9 mouse cellular contexts compared by ENCODE assay signal in the genomic region with DNA sequence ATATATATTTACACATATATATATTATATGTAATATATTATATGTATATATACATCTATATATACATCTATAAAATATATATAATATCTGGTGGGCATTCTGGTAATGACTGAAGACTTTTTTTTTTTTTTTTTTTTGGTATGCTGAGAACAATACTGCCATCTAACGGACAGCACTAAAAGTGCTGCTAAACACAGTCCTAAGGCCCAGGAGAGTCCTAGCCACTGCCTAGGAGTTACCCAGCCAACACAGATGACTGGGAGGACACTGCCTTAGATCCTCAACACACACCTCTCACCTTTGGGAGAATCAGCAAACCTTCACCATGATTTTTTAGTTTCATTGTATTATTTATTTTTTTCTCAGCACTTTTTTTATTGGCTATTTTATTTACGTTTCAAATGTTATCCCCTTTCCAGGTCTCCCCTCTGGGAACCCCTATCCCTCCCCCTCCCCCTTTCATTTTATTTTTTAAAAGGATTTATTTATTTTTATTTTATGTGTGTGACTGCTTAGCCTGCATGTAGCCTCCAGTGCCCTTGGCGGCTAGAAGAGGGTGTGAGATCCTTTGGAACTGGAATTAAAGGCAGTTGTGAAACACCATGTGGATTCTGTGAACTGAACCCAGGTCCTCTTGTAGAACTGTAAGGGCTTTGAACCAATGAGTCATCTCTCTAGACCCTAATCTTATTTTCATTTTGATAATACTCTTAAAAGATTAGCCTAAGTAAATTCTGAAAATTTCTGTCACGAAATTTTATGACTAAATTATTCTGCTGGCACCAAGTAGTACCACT. TPM values are rescaled to one million over a fixed set of nuclear protein-coding genes. Genes with fewer than 3 reads are reported as not detected.
DNase-seq lines count a peak whose midpoint lies in the region; ATAC-seq lines count a peak whose summit lies in the region.
"Had no signal": no experiment of that assay in that cellular context is flagged by ENCODE, and none has a peak within 500 bp of the region (broad histone marks: within the 10 kb centered on the region; RNA-seq: fewer than 3 reads in every experiment).

No protein-coding gene starts in this region.

- no peak overlapping the region for H3K4me2 ChIP-seq in kidney, embryonic 14.5 days (replicated peaks; ENCODE audit: low read depth, low read length)

- peaks cover 31% of the 10 kb centered on the region for H3K36me3 ChIP-seq in kidney, embryonic 14.5 days (ENCODE audit: control insufficient read depth, insufficient read depth, low read length)

- H3K27me3 ChIP-seq in kidney, embryonic 14.5 days (ENCODE audit: control insufficient read depth, insufficient read depth, low read length): no peaks in the 10 kb centered on the region

- H3K9ac ChIP-seq in kidney, embryonic 14.5 days (ENCODE audit: low read depth, low read length): no peak overlapping the region

- H3K27ac ChIP-seq in kidney, embryonic 14.5 days (ENCODE audit: low read depth, low read length): no peak overlapping the region

- no peaks in the 10 kb centered on the region for H3K9me3 ChIP-seq in kidney, embryonic 14.5 days (ENCODE audit: control insufficient read depth, low read length)

- no peaks in the 10 kb centered on the region for H3K4me1 ChIP-seq in kidney, embryonic 14.5 days (ENCODE audit: control insufficient read depth, insufficient read depth, low read length)

- no peak for DNase-seq in kidney, adult 11 months
- peak; percentile 53 for DNase-seq in R1 (ENCODE audit: low read depth, low spot score)
- peak; percentile 42 for DNase-seq in mesoderm, embryonic 11.5 days (ENCODE audit: low read depth, low spot score)
- DNase-seq in right cerebral cortex, adult 18-20 months: no peak
- DNase-seq in spleen, postnatal 14 days (ENCODE audit: low spot score in 2 of 2): no peak
- no peak for DNase-seq in thymus, adult 18-20 months

- peak; percentile 83 for ATAC-seq in kidney, embryonic 14.5 days (ENCODE audit: low FRiP score, low TSS enrichment)
- ATAC-seq in hematopoietic stem cell, adult 5-6 weeks (replicated peaks in 1 of 2; ENCODE audit: insufficient read depth in 1 of 2, low FRiP score in 2 of 2, low TSS enrichment in 1 of 2, low read depth in 1 of 2, poor library complexity in 2 of 2, severe bottlenecking in 2 of 2): peak; percentile 36 to 62; a peak in 1 of 4 replicates

- H3K4me3 ChIP-seq in kidney, embryonic 14.5 days (ENCODE audit: low read length): no peak overlapping the region
- H3K4me3 ChIP-seq: erythroblast, embryonic 14.5 days had no signal

- 66% methylated on average over 4 of the region's 4 CpGs for WGBS in kidney, embryonic 14.5 days

RNA-seq across cellular contexts. Expression of gene F3, which starts 38.9 kb away (rescaled TPM):
- polyA plus RNA-seq in kidney, embryonic 14.5 days (2014; fragmentation: Nextera tagmentation; extraction: Ambion mirVana): 16.6 and 19.3 TPM in 2 replicates
- total RNA-seq in hematopoietic stem cell, adult 5-6 weeks (2017): 4.6 and 5.7 TPM in 2 replicates
- polyA plus RNA-seq: erythroblast, embryonic 14.5 days had no signal

RNA-seq across cellular contexts. Expression of gene Abcd3, which starts 52.8 kb away (rescaled TPM):
- 35.7 and 70.8 TPM in 2 replicates for polyA plus RNA-seq in kidney, embryonic 14.5 days (2014; fragmentation: Nextera tagmentation; extraction: Ambion mirVana)
- total RNA-seq in hematopoietic stem cell, adult 5-6 weeks (2017): 38.8 and 43.3 TPM in 2 replicates

Comparison
In these comparisons a context has a peak if more than half of its experiments do, and no peak if none do; other contexts are left out.
1. DNase-seq: peak in R1 (single experiment) and mesoderm, embryonic 11.5 days (single experiment); none in kidney, adult 11 months (single experiment), right cerebral cortex, adult 18-20 months (single experiment), spleen, postnatal 14 days (0 of 2) and thymus, adult 18-20 months (0 of 2).